Mouse (Mus musculus) ES-E14 (cell line): ENCODE measurements around the gene Unc5cl.

Source experiments
- CHD2 ChIP-seq: IDR thresholded peaks from 2 replicates; pipeline ENCODE4 v1.6.1; 2014; ENCODE audit warnings: mild to moderate bottlenecking, low read depth, low read length, inconsistent platforms
- HCFC1 ChIP-seq: IDR thresholded peaks from 2 replicates; pipeline ENCODE4 v1.6.1; 2012; ENCODE audit warnings: low read length, inconsistent platforms, borderline replicate concordance; ENCODE audit not compliant: insufficient read depth
- MAFK ChIP-seq: IDR thresholded peaks from 2 replicates; pipeline ENCODE4 v1.6.1; 2014; ENCODE audit warnings: mild to moderate bottlenecking, low read depth, low read length, inconsistent platforms; ENCODE audit not compliant: insufficient read depth
- ZC3H11A ChIP-seq: IDR thresholded peaks from 2 replicates; pipeline ENCODE4 v1.6.1; 2012; ENCODE audit warnings: low read depth, mild to moderate bottlenecking, inconsistent platforms, low read length, borderline replicate concordance
- ZNF384 ChIP-seq: IDR thresholded peaks from 2 replicates; pipeline ENCODE4 v1.6.1; 2012; ENCODE audit warnings: low read depth, low read length, inconsistent platforms

GRCm38 (mm10) chr17:48457971-48458653 is 3.4 kb downstream of the Unc5cl start:
- TF ChIP-seq ZC3H11A (no peak), MAFK (no peak), CHD2 (no peak), ZNF384 (no peak), HCFC1 (no peak)
